Mouse (Mus musculus): ENCODE results near the gene Grid2.

- TF ChIP-seq CTCF (IDR thresholded peaks at IDR 0.05; ENCODE audit: low read depth), result no peak
- TF ChIP-seq EP300 (optimal IDR thresholded peaks at IDR 0.05), result no peak
Observed at GRCm38 (mm10) chr6:64073406-64073805, 817.7 kb downstream of the Grid2 start.

Measured in stomach, postnatal 0 days (tissue).